Mouse (Mus musculus) heart, adult 2 months (tissue): ENCODE results near the gene Zfp329.

ENCODE experiments used
- CTCF ChIP-seq: fragments of 200-600 bp; IDR thresholded peaks from 2 replicates; pipeline ENCODE4 v1.8.1; 2022; ENCODE audit warnings: antibody characterized with exemption, mild to moderate bottlenecking, moderate library complexity
- EP300 ChIP-seq: fragments of 200-500 bp; IDR thresholded peaks from 2 replicates; pipeline ENCODE4 v1.6.1; 2011; ENCODE audit warnings: low read depth, low read length, control low read depth; ENCODE audit not compliant: insufficient read depth
- POLR2A ChIP-seq: fragments of 200-500 bp; IDR thresholded peaks from 2 replicates; pipeline ENCODE4 v1.6.1; 2011; ENCODE audit warnings: mild to moderate bottlenecking, low read depth, low read length, control low read depth; ENCODE audit not compliant: insufficient read depth

DNA sequence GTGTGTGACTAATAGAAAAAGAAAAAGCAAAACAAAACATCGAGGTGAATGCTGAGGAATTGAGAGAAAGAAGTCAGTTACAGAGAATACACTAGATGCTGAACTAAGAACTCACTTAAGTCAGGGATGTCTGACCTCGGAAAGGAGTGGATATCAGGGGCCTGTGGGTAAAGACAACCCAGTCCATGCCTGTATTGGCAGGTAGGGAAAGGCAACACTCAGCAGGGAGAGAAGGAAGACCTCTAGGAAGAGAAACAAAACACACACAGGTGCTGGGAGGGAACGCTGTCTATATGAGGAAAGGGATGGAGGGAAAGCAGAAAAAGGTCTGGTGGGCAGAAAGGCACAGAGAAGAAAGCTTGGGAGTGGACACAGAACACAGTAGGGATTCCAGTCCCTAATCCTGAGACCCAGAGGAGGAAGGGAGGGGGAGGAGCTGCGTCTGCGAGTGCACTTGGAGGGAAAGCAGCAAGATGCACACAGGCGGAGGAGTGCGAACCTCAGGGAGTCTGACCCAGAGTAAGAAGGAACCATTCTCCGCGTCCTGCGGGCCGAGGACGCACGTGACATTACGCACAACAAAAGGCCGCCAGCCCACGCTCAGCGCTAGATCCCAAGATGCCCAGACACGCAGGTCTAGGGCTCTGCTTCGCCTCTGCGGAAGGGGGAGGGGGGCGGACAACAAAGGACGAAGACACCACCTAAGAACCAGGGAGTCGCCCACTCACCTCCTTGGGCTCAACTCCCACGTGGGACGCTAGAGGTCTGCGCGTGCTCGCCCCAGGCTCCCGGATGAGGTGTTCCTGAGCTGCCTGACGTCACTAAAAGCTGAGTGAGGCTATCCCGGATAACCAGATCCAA is 15.6 kb downstream of the Zfp329 start, which contains the start of gene Zscan18:
- TF ChIP-seq CTCF: no peak
- no peak for TF ChIP-seq EP300
- peak; percentile 69; the same call in 1 of the 2 replicates for TF ChIP-seq POLR2A
